Mouse (Mus musculus) mouse trophoblast stem cell (cell line): ENCODE results near the gene Ccser2.

Source experiments
- in situ Hi-C, 2 experiments: fragments of 300-500 bp; cut with MseI, MboI; formaldehyde crosslinking; loops; 2 replicates in 1 of 2; 3 replicates in 1 of 2; pipeline ENCODE4 v1.15.1; 2025

Ccser2 gene

DNA sequence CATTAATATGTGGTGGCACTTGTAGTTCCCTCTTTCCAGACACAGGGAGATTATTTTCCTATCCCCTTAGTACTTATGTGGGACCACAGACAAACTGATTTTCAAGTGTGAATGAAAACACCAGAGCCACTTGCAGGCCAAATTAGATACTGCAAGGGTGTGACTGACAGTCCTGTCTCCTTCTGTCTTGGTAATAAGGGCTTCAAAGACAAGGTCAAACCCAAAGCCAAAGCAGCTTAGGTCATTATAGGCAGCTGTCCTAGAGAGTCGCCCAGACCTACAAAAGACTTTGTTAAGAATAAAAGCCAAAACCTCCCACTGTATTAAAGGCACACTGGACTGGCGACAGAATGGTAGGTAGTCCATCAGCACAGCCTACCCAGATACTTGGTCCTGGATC, 30.6 kb downstream of the Ccser2 start:
- in situ Hi-C loops: loop anchor here (5.0 kb wide), 2 partner anchors 71 to 76 kb away; no protein-coding TSS in a partner anchor

DNA sequence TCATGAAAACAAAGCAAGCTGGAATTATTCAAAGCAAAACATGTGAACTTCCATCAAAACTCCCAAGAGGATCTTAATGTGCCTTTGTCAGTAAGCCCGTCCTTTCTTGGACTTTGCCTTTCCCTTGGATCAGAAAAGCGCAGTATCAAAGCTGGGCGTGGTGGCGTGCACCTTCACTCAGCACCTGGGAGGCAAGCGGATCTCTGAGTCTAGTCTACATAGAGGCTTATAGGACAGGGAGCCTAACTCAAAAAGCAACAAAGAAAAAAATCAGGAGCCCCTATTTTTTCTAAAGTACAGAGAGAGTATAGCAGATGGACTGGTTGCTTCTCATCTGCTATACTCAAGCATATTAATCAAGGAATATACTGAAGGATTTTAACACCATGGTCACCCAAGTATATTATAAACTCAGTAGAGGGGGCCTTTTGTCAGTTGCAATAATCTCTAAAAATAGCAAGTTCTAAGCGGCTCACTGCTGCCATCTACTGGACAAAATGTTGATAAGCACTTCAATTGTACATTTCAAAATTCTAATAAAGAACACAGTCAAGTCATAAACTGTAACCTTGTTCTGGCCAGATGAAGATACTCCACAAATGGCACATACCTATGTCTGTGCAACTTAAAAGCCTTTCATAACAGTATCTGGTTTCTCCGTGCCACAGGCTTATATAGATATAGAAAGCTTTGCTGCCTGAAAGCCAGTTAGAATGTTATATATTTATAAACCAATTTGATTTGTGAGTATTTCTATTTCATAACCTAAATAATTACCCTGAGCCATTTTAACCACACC, 31.3 kb downstream of the Ccser2 start:
- in situ Hi-C loops: loop anchor here (5.0 kb wide), 2 partner anchors 70 to 75 kb away; no protein-coding TSS in a partner anchor

DNA sequence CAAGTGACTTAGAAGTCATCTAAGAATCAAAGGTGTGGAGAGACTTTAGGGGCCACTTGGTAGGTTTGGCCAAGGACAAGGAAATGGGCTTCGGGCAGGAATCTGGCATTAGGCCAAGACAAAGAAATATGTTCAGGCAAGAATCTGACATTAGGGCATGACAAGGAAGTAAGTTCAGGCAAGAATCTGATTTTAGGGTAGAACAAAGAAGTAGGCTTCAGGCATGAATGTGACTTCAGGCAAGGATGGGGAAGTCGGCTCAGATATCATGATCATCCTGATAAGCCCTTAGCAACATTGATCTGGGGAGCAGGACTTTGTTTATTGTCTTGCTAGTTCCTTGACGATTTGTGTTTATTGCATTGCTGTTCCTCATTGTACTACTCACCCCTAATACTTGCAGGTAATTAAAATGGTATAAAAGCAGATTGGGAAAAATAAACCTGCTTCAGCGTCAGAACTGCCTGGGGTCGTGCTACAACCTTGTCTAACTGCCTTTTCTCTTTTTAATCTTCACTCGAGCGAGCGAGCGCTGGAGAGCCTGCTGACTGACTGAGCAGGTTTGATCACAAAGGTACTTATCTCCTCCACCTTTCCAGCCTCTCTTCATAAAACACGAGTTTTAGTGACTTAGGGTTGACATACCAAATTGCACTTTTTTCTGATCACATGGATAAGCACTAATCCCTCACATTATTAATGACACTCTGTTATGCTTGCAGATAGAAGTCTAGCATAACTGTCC, 35.8 kb downstream of the Ccser2 start:
- in situ Hi-C loops: no loop called here

DNA sequence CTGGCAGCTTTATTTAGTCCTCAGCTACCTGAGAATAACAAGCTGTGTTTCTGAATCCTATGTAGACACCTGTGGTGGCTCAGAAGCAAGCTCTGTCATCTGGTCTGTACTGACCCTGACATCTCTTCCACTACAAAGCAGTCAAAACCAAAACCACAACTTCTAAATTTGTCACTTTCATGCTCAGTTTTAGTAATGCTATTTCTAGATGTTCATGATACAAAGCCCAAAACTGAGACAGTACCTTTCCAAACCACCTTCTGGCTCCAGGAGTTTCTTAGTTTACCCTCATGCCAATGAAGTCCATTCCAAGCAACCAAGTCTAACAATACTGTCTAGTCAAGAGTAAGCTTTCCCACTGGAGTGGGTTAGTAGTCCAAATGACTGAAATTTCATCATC, 36.5 kb downstream of the Ccser2 start:
- in situ Hi-C loops: no loop called here

DNA sequence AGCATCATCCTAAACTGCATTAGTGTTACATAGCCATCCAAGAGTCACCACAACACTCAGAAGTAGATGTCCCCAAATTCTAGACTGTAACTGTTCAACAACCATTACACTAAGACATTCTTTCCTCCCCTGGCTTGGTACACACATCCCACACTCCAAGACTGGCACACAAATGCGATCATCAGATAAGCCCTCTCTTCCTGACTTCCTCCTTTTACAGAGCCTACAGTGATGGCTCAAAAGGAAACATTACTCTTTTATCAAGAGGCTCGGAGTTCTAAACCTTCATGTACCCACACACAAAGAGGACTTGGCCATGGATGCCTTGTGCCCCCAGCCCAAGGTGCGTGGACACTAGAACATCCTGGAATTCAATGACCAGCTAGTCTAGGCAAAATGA, 45.2 kb downstream of the Ccser2 start:
- in situ Hi-C loops: no loop called here

DNA sequence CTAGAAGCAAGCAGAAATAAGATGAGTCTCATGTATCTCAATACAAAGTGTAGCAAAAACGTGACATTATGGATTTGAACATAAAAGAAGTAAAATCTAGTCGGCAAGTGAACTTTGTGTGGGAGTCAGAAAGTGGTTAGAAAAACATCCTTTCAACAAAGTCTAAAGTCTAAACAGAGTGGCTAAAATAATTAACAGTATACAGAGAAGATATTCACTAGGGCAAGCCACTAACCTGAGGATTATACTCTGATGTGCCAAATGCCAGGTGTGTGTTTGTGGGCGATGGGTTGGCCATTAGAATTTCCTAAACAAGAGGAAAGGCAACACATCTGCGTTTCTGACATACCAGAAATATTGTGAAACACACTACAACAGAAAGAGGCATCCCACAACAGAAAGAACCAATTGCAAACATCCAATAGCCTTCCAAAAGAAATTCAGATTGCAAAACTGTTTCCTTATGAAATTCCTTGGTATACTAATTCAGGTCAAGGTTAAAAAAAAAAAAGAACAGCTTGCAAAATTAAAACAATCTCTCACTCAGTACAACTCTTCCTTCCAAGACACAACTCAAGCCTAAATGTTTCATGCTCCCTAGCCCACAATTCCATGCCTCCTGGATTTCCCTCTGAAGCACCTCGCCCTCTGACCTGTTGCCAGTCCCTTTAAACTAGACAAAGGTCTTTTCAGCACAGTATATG, 47.1 kb downstream of the Ccser2 start:
- in situ Hi-C loops: no loop called here

DNA sequence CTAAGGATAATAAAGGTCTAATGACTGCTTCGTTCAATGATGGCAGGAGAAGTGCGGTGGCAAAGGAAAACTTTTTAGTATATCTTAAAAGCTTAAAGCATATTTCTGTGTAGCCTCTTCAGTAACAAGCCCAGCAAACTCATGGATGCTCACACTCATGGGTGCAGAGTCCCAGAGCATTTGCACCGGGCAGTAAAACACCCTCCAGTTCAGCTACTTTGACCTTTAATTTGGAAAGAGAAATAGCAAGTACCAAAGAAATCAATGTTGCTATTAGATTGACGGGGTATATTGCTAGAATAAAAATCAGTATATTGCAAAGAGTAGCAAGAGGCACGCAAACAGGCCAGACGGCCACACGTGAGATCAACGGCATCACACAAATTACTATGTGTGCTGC, 48.7 kb downstream of the Ccser2 start:
- in situ Hi-C loops: no loop called here

DNA sequence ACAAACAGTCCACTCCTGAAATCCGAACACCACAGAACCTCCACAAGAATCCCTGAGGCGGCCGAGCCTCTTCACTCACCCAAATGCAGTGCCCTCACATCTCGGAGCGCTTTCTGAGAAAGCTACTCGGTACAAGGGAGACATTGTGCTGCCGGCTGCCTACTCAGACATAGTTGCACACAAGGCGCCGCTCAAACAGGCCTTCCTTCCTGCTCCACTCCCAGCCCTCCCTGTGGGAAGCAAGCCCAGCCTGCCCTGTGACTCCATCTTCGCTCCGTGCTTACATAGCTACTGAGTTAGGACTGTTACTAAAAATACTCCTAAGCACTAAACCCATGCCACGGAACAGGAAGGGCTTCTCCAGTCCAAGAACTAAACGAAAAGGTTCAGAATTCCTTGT, 49.4 kb downstream of the Ccser2 start:
- in situ Hi-C loops: no loop called here

DNA sequence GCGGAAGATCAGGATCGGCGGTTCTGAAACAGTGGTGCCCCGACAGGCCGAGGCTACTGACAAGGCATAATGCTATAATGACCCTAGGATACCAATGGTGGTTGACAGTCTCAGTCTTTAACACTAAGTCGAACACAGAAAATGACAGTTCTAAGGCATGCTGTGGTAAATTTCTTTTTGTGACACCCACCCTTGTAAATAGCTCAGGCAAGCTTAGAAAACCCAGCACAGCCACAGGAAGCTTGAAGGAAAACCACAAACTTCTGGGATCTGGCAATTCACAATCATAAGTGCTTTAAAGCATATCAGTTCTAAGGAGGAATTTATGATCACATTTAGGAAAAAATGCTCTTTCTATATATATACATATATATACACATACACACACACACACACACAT, 53.4 kb downstream of the Ccser2 start:
- in situ Hi-C loops: no loop called here

DNA sequence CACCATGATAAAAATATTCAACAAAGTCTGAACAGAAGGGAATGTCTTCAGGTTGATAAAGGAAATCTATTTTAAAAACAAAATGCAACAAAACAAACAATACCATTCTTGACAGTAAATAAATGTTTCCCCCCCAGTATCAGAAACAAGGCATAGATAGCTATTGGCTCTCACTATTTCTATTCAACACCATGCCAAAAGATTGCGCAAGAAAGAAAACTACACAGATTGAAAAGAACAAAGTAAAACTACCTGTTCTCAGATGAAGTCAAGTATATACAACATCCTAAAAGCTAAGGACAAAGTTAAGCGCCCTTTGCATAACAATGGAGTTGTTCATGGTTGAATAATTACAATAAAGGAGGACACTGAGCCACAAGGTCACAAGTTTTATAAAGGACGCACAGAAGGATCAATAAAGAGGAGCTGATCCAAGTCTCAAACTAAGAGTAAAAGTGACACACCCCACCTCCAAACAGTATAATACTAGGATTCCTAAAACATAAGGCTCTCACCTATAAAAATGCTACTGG, 54.0 kb downstream of the Ccser2 start:
- in situ Hi-C loops: no loop called here

DNA sequence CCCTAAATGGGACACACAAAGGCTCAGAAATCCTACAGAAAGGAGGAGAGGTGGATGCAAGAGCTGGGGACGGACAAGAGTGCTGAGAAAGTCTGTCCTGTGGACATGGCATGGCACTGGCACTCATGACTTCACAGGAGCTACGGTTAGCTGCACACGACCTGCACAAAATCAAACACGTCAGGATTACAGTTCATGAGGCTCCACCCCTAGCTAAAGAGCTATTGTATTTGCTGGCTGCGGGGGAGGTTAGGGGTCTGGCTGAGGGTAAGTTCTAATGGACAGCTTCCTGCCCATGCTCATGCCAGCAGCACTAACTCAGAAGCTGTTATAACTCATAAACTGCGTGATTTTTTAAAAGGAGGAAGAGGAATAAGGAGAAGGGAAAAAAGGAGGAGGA, 56.8 kb downstream of the Ccser2 start:
- in situ Hi-C loops: no loop called here

DNA sequence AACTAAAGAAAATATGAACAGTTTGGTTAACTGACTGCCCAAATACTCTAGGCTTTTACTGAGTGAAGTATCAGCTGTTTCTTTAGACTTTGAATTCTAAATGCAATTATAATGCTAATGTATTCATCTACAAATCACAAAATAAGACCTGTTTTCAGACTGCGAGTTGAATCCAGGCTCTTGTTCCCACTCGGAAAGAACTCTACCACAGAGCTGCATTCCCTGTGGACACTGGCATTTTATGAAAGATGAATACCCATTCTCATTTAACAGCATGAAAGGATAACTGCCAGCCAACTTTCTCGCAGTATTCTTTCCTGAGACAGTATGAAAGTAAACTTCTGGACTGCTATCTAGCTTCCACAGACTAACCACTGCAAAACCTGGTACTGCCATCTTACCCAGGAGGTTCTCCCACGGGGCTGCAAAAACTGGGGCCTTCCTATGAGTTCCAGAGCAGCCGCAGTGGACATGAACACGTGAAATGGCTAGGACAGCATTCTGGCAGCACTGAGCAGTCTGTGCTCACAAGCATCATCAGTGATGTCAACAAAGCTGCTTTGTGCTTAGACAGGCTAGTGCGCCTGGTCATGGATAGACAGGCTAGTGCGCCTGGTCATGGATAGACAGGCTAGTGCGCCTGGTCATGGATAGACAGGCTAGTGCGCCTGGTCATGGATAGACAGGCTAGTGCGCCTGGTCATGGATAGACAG, 62.6 kb downstream of the Ccser2 start:
- in situ Hi-C loops: no loop called here

DNA sequence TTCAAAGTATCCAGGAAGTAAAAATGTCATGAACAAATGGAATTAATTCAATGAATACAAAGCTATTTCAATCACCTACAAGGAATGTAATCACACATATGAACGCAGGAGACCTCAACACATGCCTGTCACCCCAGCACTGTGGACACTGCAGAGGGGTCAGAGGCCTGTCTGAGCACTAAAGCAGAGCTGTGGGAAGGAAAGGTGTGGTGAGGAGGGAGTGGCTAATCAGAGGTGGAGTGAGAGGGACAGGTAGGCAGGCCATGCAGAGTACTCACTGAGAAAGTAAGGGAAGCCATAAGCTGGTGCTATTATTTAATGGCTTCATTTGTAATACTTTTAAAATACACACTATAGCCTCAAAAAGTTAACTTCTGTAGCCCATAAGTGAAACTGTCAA, 64.4 kb downstream of the Ccser2 start:
- in situ Hi-C loops: no loop called here

DNA sequence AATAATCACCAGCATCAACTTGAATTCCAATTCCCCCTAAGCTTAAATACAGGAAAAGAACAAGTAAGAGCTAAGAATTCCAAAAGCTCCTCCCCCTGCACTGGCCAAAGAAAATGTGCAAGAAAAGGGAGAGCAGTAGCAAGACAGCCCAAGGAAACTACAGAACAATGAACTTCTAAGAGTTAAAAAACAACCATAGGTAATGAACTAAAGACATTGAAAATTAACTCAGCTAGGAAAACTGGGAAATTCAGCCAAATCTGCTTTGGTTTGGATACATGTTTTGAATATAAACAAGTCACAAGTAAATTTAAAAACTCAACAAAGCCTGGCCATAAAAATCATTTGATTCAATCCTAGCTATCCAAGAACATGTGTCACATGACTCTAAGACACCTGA, 67.7 kb downstream of the Ccser2 start:
- in situ Hi-C loops: no loop called here

DNA sequence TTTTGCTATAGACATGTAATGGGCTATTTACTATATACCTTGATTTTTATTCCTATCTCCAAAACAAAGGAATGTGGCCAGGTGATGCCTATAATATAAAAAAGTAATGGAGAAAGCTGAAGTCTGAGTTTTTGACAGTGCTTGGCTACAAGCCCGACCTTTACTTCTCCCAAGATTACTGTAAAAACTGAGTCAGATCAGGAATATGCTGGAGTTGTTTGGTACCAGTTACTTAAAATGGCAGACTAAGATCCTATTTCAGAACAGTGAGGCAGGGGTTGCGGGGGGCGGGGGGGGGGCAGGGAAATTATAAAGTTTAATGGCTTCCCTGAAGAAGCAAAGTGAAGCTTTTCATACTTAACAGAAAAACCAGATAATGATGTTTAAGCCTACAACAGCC, 73.9 kb downstream of the Ccser2 start:
- in situ Hi-C loops: no loop called here

DNA sequence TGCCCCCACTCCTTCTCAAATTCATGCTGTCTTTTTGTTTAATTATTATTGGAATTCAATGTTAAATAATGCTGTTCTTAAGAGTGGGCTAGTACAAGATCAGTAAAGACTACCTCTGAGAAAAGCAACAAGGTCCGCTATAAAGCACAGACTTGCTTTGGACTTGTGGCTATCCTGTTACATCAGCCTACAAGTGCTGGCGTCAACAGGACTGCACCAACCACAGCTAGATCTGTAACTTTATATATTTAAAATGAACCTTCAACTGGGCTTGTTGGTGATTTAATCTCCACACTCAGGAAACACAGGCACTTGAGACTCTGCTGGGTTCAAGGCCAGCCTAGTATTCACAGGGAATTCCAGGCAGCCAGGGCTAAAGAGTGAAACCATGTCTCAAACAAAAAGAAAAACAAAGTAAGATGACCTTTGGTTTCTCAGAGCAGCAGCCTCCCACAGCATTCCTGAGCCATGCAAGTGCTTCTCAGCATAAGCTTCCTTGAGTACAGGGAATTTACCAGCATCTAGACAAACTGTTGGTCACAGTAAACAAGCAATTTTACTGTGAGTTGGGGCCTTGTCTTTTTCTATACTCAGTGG, 75.7 kb downstream of the Ccser2 start:
- in situ Hi-C loops: no loop called here

DNA sequence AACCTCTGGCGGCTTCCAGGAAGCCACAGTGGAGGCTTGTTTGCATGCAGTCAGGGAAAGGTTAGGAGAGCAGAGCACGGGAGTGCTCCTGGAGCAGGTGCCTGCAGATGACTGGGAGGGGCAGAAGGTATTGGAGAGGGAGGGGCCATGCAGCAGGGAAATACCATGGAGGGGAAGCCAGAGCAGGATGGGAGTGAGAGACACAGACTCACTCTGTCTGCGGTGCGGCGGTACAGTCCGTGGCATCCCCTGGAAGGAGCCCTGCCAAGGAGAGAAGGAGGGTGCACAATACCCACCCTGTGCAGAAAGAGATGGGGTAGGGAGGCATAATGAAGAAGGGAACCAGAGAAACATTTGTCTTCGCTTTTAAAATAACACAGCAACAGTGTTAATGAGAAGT, 78.4 kb downstream of the Ccser2 start:
- in situ Hi-C loops: no loop called here

DNA sequence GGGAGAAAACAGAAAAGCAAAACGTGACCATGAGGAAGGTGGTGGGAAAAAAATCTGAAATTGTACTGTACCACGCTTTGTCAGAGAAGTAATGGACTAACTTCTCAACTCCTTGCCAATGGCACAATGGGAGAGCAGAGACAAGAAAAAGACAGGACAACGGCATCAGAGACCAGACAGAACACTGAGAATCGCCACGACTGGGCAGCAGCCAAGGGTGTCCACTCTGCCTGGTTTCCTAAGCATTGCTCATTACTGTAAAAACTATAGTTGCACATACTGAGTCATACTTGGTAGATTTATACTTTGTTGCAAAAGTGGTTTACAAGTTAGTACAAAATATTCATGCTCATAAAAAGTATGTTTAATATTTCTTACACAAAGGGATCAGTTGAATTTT, 82.9 kb downstream of the Ccser2 start:
- in situ Hi-C loops: no loop called here

DNA sequence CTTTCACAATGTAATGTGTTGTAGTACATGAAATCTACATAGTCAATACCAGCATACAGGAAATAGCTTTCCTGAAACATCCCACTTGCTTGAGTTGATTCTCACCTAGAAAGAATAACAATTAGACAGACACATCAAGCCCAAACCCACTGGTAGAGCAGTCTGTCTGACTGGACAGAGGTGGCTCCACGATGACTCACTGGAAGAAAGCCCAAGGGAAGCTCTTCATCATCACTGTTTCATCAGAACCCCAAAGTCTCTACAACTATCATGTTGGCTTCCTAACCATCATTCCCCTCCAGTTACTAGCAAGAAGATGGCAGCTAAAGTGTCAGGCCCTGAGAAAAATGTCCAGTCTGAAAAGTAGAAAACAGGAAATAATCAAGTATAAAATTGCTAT, 83.5 kb downstream of the Ccser2 start:
- in situ Hi-C loops: no loop called here

DNA sequence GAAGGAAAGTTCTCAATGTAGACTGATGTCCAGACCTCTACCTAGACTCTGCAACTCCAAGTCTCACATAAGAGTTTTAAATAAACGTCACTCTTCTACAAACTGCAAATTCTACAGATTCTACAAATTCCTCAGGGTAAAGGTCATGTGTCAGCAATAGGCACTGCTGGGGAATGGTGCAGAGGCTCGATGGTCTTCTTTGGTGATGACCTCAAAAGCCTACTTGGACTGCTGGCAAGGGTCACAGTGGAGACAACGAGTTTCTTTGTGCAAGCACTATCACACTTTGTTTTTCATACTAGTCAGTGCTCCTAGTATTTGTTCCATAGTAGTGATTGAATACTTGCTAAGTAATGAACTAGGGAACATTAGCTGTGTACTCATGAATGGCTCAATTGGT, 85.0 kb downstream of the Ccser2 start:
- in situ Hi-C loops: no loop called here

DNA sequence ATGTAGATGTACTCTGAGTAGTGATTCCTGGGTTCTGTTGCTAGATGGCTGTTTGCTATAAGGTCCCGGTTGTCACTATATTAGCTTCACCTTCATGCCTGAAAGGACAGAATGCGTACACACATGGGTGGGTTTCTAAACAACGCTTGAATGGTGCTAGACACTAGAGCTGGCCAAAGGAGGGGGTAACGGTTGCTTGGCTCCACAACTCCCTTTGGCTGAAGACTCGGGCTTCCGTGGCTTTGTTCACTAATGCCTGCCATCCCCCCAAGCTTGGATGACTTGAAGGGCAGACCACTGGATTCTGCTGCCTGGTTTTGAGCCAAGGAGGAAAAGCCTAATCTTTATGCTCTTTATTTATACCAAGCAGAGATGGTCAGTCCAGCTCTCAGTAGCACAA, 98.3 kb downstream of the Ccser2 start:
- in situ Hi-C loops: no loop called here
